Mouse (Mus musculus) limb, embryonic 11.5 days (tissue): ENCODE measurements at regions not wholly inside any gene's neighbourhood (a gene's known extent, or its start where the extent isn't known, plus 50 kb on each side); places are given as distances from the start of the nearest gene placed in this dataset.

Experiments
- ATAC-seq: fragments of 200-750 bp; cut with Nextera tagmentation; 2 replicates; pipeline ENCODE4 v1.8.0; 2017; ENCODE audit warnings: low read depth; ENCODE audit not compliant: insufficient number of reproducible peaks, low FRiP score, low TSS enrichment
- DNase-seq: peaks from one replicate; pipeline ENCODE4 v3.0.0-alpha.2; 2015; ENCODE audit warnings: low spot score
- H3K27ac ChIP-seq: fragments of 300-500 bp; sonication (generic); replicated peaks from 2 replicates; pipeline ENCODE4 v1.5.1; 2014; ENCODE audit warnings: low read depth, mild to moderate bottlenecking, low read length
- H3K27me3 ChIP-seq: fragments of 300-500 bp; sonication (generic); 2 replicates; pipeline ENCODE4 v1.6.1; 2014; ENCODE audit warnings: mild to moderate bottlenecking, low read length, mixed read lengths; ENCODE audit not compliant: control insufficient read depth, insufficient read depth
- H3K36me3 ChIP-seq: fragments of 300-500 bp; sonication (generic); 2 replicates; pipeline ENCODE4 v1.6.1; 2014; ENCODE audit warnings: mild to moderate bottlenecking, low read length, moderate library complexity, mixed read lengths; ENCODE audit not compliant: control insufficient read depth, insufficient read depth
- H3K4me1 ChIP-seq: fragments of 300-500 bp; sonication (generic); 2 replicates; pipeline ENCODE4 v1.6.1; 2014; ENCODE audit warnings: low read length, mixed read lengths; ENCODE audit not compliant: control insufficient read depth, insufficient read depth
- H3K4me2 ChIP-seq: fragments of 300-500 bp; sonication (generic); 2 replicates; pipeline ENCODE4 v1.6.1; 2014; ENCODE audit warnings: low read depth, mild to moderate bottlenecking, moderate library complexity; ENCODE audit not compliant: severe bottlenecking
- H3K4me3 ChIP-seq: fragments of 300-500 bp; sonication (generic); 2 replicates; pipeline ENCODE4 v1.5.1; 2014; ENCODE audit warnings: low read depth, low read length
- H3K9ac ChIP-seq: fragments of 300-500 bp; sonication (generic); 2 replicates; pipeline ENCODE4 v1.6.1; 2014; ENCODE audit warnings: mild to moderate bottlenecking, low read length
- H3K9me3 ChIP-seq: fragments of 300-500 bp; sonication (generic); 2 replicates; pipeline ENCODE4 v1.6.1; 2016; ENCODE audit warnings: low read length; ENCODE audit not compliant: control insufficient read depth
- WGBS: fragments of 180-500 bp; shearing (Covaris S2); extraction: QIAGEN DNeasy Blood & Tissue Kit; methylation state at CpG from one replicate; pipeline ENCODE4 v1.1.7; 2014; 5-methylcytosine and 5-hydroxymethylcytosine counted together

DNA sequence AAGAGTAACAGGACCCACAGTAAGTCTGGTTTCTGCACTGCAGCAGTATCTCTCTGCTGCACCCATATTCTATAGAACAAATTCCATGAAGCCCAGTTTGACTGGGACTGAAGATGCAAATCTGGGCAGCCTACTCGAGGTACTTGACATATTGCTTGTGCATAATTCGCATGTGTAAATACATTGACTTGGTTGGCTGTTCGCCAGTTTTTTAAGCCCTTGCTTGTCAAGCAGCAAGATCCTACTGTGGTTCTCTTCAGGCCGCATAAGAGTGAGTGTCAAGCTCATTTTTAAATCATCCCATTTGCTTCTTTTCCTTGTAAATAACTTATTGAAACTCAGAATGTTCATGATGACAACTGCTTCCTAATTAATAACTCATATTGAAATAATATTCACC, 389.1 kb downstream of the Tns3 start:
- DNase-seq = no peak
- WGBS = 86% methylated on average over 4 of the region's 4 CpGs
- H3K27ac ChIP-seq = no peak overlapping the region
- H3K4me1 ChIP-seq = no peaks in the 10 kb centered on the region
- ATAC-seq = no peak
- no peaks in the 10 kb centered on the region for H3K27me3 ChIP-seq
- no peak overlapping the region for H3K9ac ChIP-seq
- H3K4me2 ChIP-seq = no peak overlapping the region
- H3K9me3 ChIP-seq = no peaks in the 10 kb centered on the region
- H3K4me3 ChIP-seq = no peak overlapping the region
- no peaks in the 10 kb centered on the region for H3K36me3 ChIP-seq

DNA sequence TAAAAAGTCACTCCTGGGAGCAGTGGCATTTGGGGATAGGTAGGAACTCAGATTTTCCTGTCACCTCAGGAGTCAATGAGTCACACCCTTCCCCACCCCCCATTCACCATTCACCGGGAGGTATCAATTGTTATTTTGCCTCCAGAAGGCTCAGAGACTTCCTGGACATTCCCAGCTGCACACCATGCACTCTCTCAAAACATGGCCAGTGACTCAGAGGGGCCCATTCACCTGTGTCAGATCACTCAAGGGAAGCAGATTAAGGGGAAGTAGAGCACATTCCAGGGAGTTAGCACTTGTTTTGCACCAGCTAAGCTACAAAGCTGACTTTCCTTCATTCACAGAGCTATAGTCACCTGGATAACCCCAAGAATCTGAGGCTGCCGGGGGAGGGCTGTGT, 395.2 kb downstream of the Tns3 start:
- H3K9ac ChIP-seq = no peak overlapping the region
- H3K27me3 ChIP-seq = no peaks in the 10 kb centered on the region
- H3K9me3 ChIP-seq = no peaks in the 10 kb centered on the region
- H3K4me3 ChIP-seq = no peak overlapping the region
- H3K4me2 ChIP-seq = no peak overlapping the region
- no peaks in the 10 kb centered on the region for H3K4me1 ChIP-seq
- WGBS = 74% methylated on average over 2 of the region's 2 CpGs
- no peak overlapping the region for H3K27ac ChIP-seq
- DNase-seq = no peak
- H3K36me3 ChIP-seq = no peaks in the 10 kb centered on the region
- ATAC-seq = no peak

DNA sequence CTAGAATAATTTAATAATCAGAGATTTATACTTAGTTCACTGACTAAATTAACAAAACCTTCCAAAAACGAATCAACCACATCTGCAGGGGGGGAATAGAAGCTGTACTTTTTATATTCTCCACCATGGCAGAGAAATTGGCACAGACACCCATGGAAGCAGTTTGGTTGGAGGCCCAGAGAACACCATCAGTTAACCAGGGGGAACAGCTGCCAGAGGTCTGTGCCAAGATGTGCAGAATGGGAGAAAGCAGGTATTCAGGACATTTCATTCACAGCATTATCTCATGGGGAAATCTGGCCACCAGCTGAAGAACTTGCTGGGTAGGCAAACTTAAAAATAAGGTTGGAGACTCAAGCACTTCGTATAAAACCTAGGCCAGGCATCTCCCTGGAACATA, 410.3 kb downstream of the Tns3 start:
- Histone ChIP-seq H3K9me3 (no peaks in the 10 kb centered on the region), H3K4me3 (no peak overlapping the region), H3K27me3 (no peaks in the 10 kb centered on the region), H3K4me1 (no peaks in the 10 kb centered on the region), H3K36me3 (no peaks in the 10 kb centered on the region), H3K4me2 (no peak overlapping the region), H3K9ac (no peak overlapping the region), H3K27ac (no peak overlapping the region)
- no peak for ATAC-seq
- WGBS = 75% methylated on average over 2 of the region's 2 CpGs
- no peak for DNase-seq

DNA sequence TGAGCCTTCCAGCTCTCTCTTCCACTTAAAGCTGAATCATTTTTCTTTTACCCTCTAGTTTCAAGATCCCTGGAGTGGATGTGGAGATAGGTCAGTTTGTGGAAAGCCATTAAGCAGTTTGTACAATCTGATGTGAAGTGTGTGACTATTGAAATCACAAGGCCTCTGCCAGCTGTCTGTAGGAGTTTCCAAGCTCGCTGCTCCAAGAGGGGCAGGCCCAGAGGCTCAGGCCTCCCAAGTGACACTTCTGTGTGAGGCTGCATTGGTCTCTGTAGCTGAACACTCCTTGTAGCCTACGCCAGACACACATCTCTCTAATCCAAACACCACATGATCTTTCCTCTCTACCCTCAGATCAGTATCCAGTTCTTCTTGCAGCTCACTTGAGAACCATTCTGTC, 413.0 kb downstream of the Tns3 start:
- no peak overlapping the region for H3K4me2 ChIP-seq
- no peaks in the 10 kb centered on the region for H3K36me3 ChIP-seq
- no peak overlapping the region for H3K9ac ChIP-seq
- H3K4me1 ChIP-seq = 0 out of 2 replicates have a peak, but pooled peaks cover 8% of the 10 kb centered on the region
- no peak for ATAC-seq
- no peak overlapping the region for H3K4me3 ChIP-seq
- H3K27ac ChIP-seq = no peak overlapping the region
- no peaks in the 10 kb centered on the region for H3K27me3 ChIP-seq
- 78% methylated on average over 2 of the region's 2 CpGs for WGBS
- no peaks in the 10 kb centered on the region for H3K9me3 ChIP-seq
- no peak for DNase-seq

DNA sequence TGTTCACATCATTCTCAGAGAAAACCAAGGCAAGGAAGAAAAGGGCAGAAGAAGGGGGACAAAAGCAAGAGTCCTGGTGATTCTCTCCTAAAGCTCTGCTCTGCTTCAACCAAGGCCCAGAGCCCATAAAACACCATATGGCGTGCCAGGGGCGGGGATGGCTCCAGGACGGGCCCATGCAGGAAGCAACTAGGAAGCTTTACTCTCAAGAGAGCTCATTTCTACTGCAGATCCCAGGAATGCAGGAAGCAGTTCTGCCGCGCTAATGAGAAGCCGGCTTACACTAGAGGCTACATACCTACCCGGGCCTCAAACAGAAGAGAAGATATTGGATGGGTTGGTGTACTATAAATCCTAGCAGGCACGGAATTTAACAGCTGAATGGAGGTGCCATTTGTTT, 414.9 kb downstream of the Tns3 start:
- no peak overlapping the region for H3K4me3 ChIP-seq
- DNase-seq = peak; percentile 55
- no peaks in the 10 kb centered on the region for H3K27me3 ChIP-seq
- H3K9ac ChIP-seq = no peak overlapping the region
- H3K4me2 ChIP-seq = no peak overlapping the region
- no peak overlapping the region for H3K27ac ChIP-seq
- no peaks in the 10 kb centered on the region for H3K36me3 ChIP-seq
- 0 out of 2 replicates have a peak, but pooled peaks cover 8% of the 10 kb centered on the region for H3K4me1 ChIP-seq
- 0 out of 2 replicates have a peak, but pooled peaks have one; percentile 10 for ATAC-seq
- 13% methylated on average over 8 of the region's 8 CpGs for WGBS
- no peaks in the 10 kb centered on the region for H3K9me3 ChIP-seq

DNA sequence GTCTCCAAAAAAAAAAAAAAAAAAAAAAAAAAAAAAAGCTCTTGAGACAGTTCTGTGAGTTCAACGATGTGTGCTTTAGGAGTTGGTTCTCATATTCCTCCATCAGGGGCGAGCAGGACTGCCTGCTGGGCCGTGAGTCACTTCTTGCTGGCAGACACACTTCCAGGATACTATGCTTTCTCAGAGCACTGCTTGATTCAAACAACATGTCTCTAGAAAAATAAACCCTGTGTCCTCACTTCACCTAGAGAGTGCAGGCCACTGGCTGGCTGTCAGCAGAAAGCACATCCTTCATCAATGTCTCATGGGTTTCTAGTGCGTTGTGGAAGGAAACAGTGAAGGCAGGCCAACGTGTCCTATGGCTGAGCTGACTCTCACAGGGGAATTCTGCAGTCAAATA, 416.8 kb downstream of the Tns3 start:
- ATAC-seq (no peak), DNase-seq (no peak)
- Histone ChIP-seq H3K9ac (no peak overlapping the region), H3K36me3 (no peaks in the 10 kb centered on the region), H3K4me1 (0 out of 2 replicates have a peak, but pooled peaks cover 8% of the 10 kb centered on the region), H3K27me3 (no peaks in the 10 kb centered on the region), H3K27ac (0 out of 2 replicates have a peak overlapping the region, but pooled peaks have one; percentile 30), H3K4me3 (no peak overlapping the region), H3K4me2 (no peak overlapping the region), H3K9me3 (no peaks in the 10 kb centered on the region)
- WGBS = 34% methylated on average over 5 of the region's 5 CpGs

DNA sequence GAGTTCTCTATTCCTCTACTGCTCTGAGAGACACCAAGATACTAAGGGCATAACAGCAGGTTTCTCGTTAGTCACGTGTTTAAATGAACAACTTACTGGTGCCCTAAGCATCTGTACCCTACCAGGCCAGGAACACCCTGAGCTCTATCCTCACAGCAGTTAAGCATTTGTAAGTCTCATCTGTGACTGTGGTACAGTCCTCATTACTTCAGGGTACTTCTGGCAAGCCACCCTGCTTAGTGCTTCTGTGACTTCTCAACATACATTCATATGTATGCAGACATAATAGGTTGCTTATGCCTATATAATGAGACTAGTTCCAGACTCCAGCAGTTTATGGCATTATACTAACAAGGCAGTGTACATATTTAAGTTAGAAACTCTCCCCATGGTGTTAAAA, 417.3 kb downstream of the Tns3 start:
- H3K27ac ChIP-seq = no peak overlapping the region
- DNase-seq (no peak), ATAC-seq (no peak)
- 0 out of 2 replicates have a peak, but pooled peaks cover 8% of the 10 kb centered on the region for H3K4me1 ChIP-seq
- H3K27me3 ChIP-seq = no peaks in the 10 kb centered on the region
- no peak overlapping the region for H3K9ac ChIP-seq
- no peak overlapping the region for H3K4me3 ChIP-seq
- no peak overlapping the region for H3K4me2 ChIP-seq
- no peaks in the 10 kb centered on the region for H3K9me3 ChIP-seq
- 70% methylated on average over 2 of the region's 2 CpGs for WGBS
- no peaks in the 10 kb centered on the region for H3K36me3 ChIP-seq

DNA sequence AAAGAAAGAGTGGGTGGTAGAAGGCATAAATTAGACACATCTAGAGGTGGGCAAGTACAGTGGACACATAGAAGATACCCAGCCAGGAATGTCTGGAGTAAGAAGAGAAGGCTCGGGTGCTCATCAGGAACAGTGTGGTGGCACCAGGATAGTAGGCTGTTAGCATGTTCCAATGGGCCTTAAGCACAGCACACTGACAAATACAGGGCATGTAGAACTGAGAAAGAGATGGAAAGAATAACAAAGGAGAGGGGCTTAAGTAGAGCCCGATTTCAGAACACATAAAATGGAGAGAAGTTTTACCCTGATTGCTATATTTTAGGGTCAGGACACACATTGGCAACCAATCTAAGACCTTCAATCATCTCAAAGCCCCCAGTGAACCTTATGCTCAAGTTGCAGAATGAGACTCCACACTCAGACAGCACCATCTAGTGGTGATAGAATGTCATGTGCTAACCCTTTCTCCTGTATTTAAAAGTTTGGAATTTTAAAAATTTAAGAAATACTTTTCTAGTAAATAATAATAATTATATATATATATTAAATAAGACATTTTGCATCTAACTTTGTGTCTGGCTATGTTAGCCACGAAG, 418.8 kb downstream of the Tns3 start:
- DNase-seq = no peak
- WGBS = 36% methylated on average over 3 of the region's 3 CpGs
- ATAC-seq = no peak

DNA sequence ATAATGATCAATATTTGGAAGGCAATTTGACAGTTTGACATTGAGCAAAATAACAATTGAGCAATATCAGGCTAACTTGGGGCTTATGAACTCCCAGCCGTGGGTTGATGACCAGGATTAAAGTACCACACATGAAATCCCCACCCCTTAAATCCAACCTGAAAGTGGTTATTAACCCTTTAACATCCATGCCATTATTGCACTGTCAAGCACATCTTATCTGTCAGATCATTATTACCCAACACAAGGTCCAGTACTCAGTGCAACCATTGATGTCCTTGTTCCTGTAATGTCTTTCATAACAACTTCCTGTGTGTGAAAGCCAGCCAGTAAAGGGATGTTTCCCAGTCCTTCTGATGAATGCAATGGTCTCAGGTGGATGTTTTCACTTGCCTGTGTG, 425.8 kb downstream of the Tns3 start:
- no peak overlapping the region for H3K9ac ChIP-seq
- no peak overlapping the region for H3K27ac ChIP-seq
- ATAC-seq (no peak), DNase-seq (no peak)
- H3K4me3 ChIP-seq = no peak overlapping the region
- H3K4me1 ChIP-seq = no peaks in the 10 kb centered on the region
- H3K4me2 ChIP-seq = no peak overlapping the region
- H3K9me3 ChIP-seq = no peaks in the 10 kb centered on the region
- no peaks in the 10 kb centered on the region for H3K36me3 ChIP-seq
- 68% methylated on average over 1 of the region's 1 CpGs for WGBS
- H3K27me3 ChIP-seq = no peaks in the 10 kb centered on the region

More for the DNA sequence above, 418.8 kb downstream of the Tns3 start:
- Histone ChIP-seq H3K4me3 (no peak overlapping the region), H3K4me1 (0 out of 2 replicates have a peak, but pooled peaks cover 8% of the 10 kb centered on the region), H3K27me3 (no peaks in the 10 kb centered on the region), H3K36me3 (no peaks in the 10 kb centered on the region), H3K9ac (no peak overlapping the region), H3K4me2 (no peak overlapping the region), H3K9me3 (no peaks in the 10 kb centered on the region), H3K27ac (no peak overlapping the region)
